21 mouse cellular contexts compared by ENCODE assay signal in the genomic region with DNA sequence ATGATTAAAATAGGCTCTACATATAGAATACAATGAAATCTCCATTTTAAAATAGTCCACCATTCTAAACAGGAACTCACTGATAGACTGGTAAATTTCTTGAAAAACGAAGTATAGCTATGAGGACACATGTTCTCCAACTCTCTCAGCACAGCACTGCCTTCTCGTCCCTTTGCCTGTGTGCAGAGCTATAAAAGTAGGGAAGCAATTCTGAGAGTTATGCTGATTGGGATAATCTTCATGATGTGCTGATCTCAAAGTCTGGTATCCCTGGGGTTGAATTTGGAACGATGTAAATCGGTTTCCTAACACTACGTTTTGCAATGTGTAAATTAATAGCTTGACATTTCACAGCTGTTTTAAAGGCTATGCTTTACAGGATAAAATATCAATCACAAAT.
A peak's percentile ranks its signal among the peaks of the same experiment; 100 is the strongest.
DNase-seq lines count a peak whose midpoint lies in the region; ATAC-seq and TF ChIP-seq lines count a peak whose summit lies in the region.
"Had no signal": no experiment of that assay in that cellular context is flagged by ENCODE, and none has a peak within 500 bp of the region (broad histone marks: within the 10 kb centered on the region; RNA-seq: fewer than 3 reads in every experiment).

No protein-coding gene starts in this region.

- no peak for TF ChIP-seq CTCF in midbrain, postnatal 0 days (IDR thresholded peaks at IDR 0.05)

- H3K9ac ChIP-seq in hindbrain, embryonic 16.5 days (ENCODE audit: low read depth, low read length): no peak overlapping the region
- no peak overlapping the region for H3K9ac ChIP-seq in hindbrain, embryonic 13.5 days
- no peak overlapping the region for H3K9ac ChIP-seq in midbrain, postnatal 0 days (replicated peaks; ENCODE audit: low read length, poor library complexity, severe bottlenecking)
- no peak overlapping the region for H3K9ac ChIP-seq in midbrain, embryonic 16.5 days (ENCODE audit: low read depth, low read length)
- H3K9ac ChIP-seq: embryonic facial prominence, embryonic 13.5 days; embryonic facial prominence, embryonic 15.5 days; forebrain, embryonic 12.5 days had no signal

- no peak overlapping the region for H3K4me3 ChIP-seq in hindbrain, embryonic 16.5 days (ENCODE audit: low read length)
- no peak overlapping the region for H3K4me3 ChIP-seq in hindbrain, embryonic 13.5 days
- H3K4me3 ChIP-seq in midbrain, postnatal 0 days (ENCODE audit: low read depth, low read length): no peak overlapping the region
- H3K4me3 ChIP-seq in midbrain, embryonic 16.5 days (ENCODE audit: low read depth, low read length): no peak overlapping the region
- H3K4me3 ChIP-seq: embryonic facial prominence, embryonic 13.5 days; embryonic facial prominence, embryonic 15.5 days; erythroblast, embryonic 14.5 days; forebrain, embryonic 10.5 days; forebrain, embryonic 12.5 days had no signal

- no peaks in the 10 kb centered on the region for H3K9me3 ChIP-seq in hindbrain, embryonic 16.5 days (ENCODE audit: control insufficient read depth, low read length)
- no peaks in the 10 kb centered on the region for H3K9me3 ChIP-seq in hindbrain, embryonic 13.5 days
- no peaks in the 10 kb centered on the region for H3K9me3 ChIP-seq in midbrain, postnatal 0 days (ENCODE audit: low read length)
- H3K9me3 ChIP-seq in midbrain, embryonic 16.5 days (replicated peaks; ENCODE audit: control insufficient read depth, low read length, poor library complexity, severe bottlenecking): no peaks in the 10 kb centered on the region
- H3K9me3 ChIP-seq: embryonic facial prominence, embryonic 13.5 days; embryonic facial prominence, embryonic 15.5 days; forebrain, embryonic 10.5 days; forebrain, embryonic 12.5 days had no signal

- no peaks in the 10 kb centered on the region for H3K4me1 ChIP-seq in hindbrain, embryonic 16.5 days (ENCODE audit: control insufficient read depth, insufficient read depth, low read depth, low read length)
- no peaks in the 10 kb centered on the region for H3K4me1 ChIP-seq in hindbrain, embryonic 13.5 days (replicated peaks)
- H3K4me1 ChIP-seq in midbrain, postnatal 0 days (ENCODE audit: insufficient read depth, low read length): no peaks in the 10 kb centered on the region
- H3K4me1 ChIP-seq in midbrain, embryonic 16.5 days (ENCODE audit: control insufficient read depth, insufficient read depth, low read length): no peaks in the 10 kb centered on the region
- H3K4me1 ChIP-seq: embryonic facial prominence, embryonic 13.5 days; embryonic facial prominence, embryonic 15.5 days; forebrain, embryonic 10.5 days; forebrain, embryonic 12.5 days had no signal

- no peaks in the 10 kb centered on the region for H3K27me3 ChIP-seq in hindbrain, embryonic 16.5 days (replicated peaks; ENCODE audit: control insufficient read depth, insufficient read depth, low read length)
- no peaks in the 10 kb centered on the region for H3K27me3 ChIP-seq in hindbrain, embryonic 13.5 days
- no peaks in the 10 kb centered on the region for H3K27me3 ChIP-seq in midbrain, postnatal 0 days (ENCODE audit: insufficient read depth, low read length)
- H3K27me3 ChIP-seq in midbrain, embryonic 16.5 days (ENCODE audit: control insufficient read depth, insufficient read depth, low read depth, low read length): no peaks in the 10 kb centered on the region
- H3K27me3 ChIP-seq: embryonic facial prominence, embryonic 13.5 days; embryonic facial prominence, embryonic 15.5 days; forebrain, embryonic 12.5 days had no signal

- DNase-seq in midbrain, postnatal 0 days (ENCODE audit: low spot score): peak; percentile 4
- DNase-seq: adrenal gland, adult 2 months; adrenal gland, postnatal 10 days; adrenal gland, postnatal 25 days; cerebellum, adult 11 months; cerebellum, adult 18-20 months; cerebellum, adult 8-10 months; cerebellum, adult 9-11 months; cerebellum, postnatal 14 days; cerebellum, postnatal 36 days; embryo, embryonic 11 days had no signal

- 0 out of 2 replicates have a peak, but pooled peaks have one; percentile 37 for ATAC-seq in hindbrain, embryonic 16.5 days
- ATAC-seq in hindbrain, embryonic 13.5 days (ENCODE audit: low FRiP score): no peak
- ATAC-seq in midbrain, postnatal 0 days (ENCODE audit: low FRiP score): no peak
- no peak for ATAC-seq in midbrain, embryonic 16.5 days
- ATAC-seq: forebrain, embryonic 14.5 days; forebrain, embryonic 16.5 days had no signal

- no peaks in the 10 kb centered on the region for H3K36me3 ChIP-seq in hindbrain, embryonic 16.5 days (ENCODE audit: control insufficient read depth, insufficient read depth, low read length)
- no peaks in the 10 kb centered on the region for H3K36me3 ChIP-seq in hindbrain, embryonic 13.5 days
- no peaks in the 10 kb centered on the region for H3K36me3 ChIP-seq in midbrain, postnatal 0 days (ENCODE audit: insufficient read depth, low read length)
- H3K36me3 ChIP-seq in midbrain, embryonic 16.5 days (ENCODE audit: control insufficient read depth, insufficient read depth, low read length): no peaks in the 10 kb centered on the region
- H3K36me3 ChIP-seq: embryonic facial prominence, embryonic 13.5 days; embryonic facial prominence, embryonic 15.5 days; forebrain, embryonic 10.5 days; forebrain, embryonic 12.5 days had no signal

- no peak overlapping the region for H3K27ac ChIP-seq in hindbrain, embryonic 16.5 days (ENCODE audit: low read depth, low read length)
- no peak overlapping the region for H3K27ac ChIP-seq in hindbrain, embryonic 13.5 days
- no peak overlapping the region for H3K27ac ChIP-seq in midbrain, postnatal 0 days (ENCODE audit: low read depth, low read length)
- H3K27ac ChIP-seq in midbrain, embryonic 16.5 days (ENCODE audit: low read length): no peak overlapping the region
- H3K27ac ChIP-seq: embryonic facial prominence, embryonic 13.5 days; embryonic facial prominence, embryonic 15.5 days; forebrain, embryonic 10.5 days; forebrain, embryonic 12.5 days had no signal

- WGBS in hindbrain, embryonic 16.5 days: 68% methylated on average over 5 of the region's 5 CpGs
- WGBS in hindbrain, embryonic 13.5 days: 81% methylated on average over 5 of the region's 5 CpGs
- WGBS in midbrain, postnatal 0 days: 67% methylated on average over 5 of the region's 5 CpGs
- 85% methylated on average over 5 of the region's 5 CpGs for WGBS in midbrain, embryonic 16.5 days

- no peak overlapping the region for H3K4me2 ChIP-seq in hindbrain, embryonic 16.5 days (ENCODE audit: low read length)
- no peak overlapping the region for H3K4me2 ChIP-seq in hindbrain, embryonic 13.5 days
- H3K4me2 ChIP-seq in midbrain, postnatal 0 days (ENCODE audit: low read depth, low read length, poor library complexity, severe bottlenecking): no peak overlapping the region
- H3K4me2 ChIP-seq in midbrain, embryonic 16.5 days (ENCODE audit: low read length): no peak overlapping the region
- H3K4me2 ChIP-seq: embryonic facial prominence, embryonic 13.5 days; embryonic facial prominence, embryonic 15.5 days; forebrain, embryonic 12.5 days had no signal
